Mouse (Mus musculus): ENCODE data around the gene Wdr24.
A peak's percentile ranks its signal among the peaks of the same experiment; 100 is the strongest.

GRCm38 (mm10) chr17:25809606-25810340 is 13.7 kb upstream of the Wdr24 start:
- TF ChIP-seq POLR2A (IDR thresholded peaks at IDR 0.05; ENCODE audit: insufficient read length, low read depth) = no peak
- TF ChIP-seq POLR2AphosphoS2 (IDR thresholded peaks at IDR 0.05; ENCODE audit: insufficient read length, low read depth) = no peak
- peak in 2 of 3 experiments; percentile 23 to 31 for TF ChIP-seq MYOD1 (IDR thresholded peaks at IDR 0.05; ENCODE audit: control insufficient read depth in 1 of 3, insufficient read length in 2 of 3, low read depth in 2 of 3)
- TF ChIP-seq MYOG (IDR thresholded peaks at IDR 0.05; ENCODE audit: control insufficient read depth in 1 of 3, insufficient read depth in 1 of 3, insufficient read length in 2 of 3, low read depth in 2 of 3) = peak in 2 of 3 experiments; percentile 51 to 74
- TF ChIP-seq USF1 (IDR thresholded peaks at IDR 0.05; ENCODE audit: low read depth) = no peak
- no peak for TF ChIP-seq MAX (IDR thresholded peaks at IDR 0.05; ENCODE audit: low read depth)
